Mouse (Mus musculus) large intestine, adult 2 months (tissue): ENCODE results near the gene Hltf. TPM values are rescaled to one million over a fixed set of nuclear protein-coding genes. Genes with fewer than 3 reads are reported as not detected.
"Not testable (repeated sequence)": the region's sequence is repeated elsewhere in the genome, so short reads cannot be mapped to it uniquely, and the experiment has no call there.

Source experiments
- DNase-seq: peaks from one replicate; pipeline ENCODE4 v3.0.0-alpha.2; 2012; ENCODE audit warnings: low read depth, low spot score
- WGBS: fragments of 180-500 bp; shearing (Covaris S2); methylation state at CpG from one replicate; pipeline ENCODE4 v1.1.7; 2018; 5-methylcytosine and 5-hydroxymethylcytosine counted together
- polyA plus RNA-seq: library from polyadenylated mRNA; depleted of rRNA; stranded (reverse); fragments of >200 nt; gene quantifications from 2 replicates; pipeline ENCODE4 v1.2.3, GENCODE M21; 2012

The Hltf gene
- polyA plus RNA-seq, 1 experiment, result 2.3 TPM

DNA sequence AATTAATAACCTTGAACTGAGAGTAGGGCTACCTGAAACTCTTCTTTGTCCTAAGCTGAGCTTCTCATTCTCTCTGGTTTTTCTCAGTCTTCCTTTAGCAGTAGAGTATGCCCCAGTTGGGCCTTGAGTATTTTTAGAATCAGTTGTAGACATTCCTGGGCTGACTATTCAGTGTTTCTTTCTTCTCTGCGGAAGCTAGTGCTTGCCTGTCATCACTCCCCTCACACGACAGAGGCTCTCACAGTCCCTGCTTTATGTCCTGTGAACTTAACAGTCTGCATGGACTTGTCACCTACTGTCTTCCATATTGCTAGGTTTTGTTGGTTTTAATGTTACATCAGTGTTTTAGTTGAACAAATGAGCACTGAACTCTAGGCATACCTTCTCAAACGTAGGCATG is 24.6 kb downstream of the Hltf start:
- DNase-seq, result no peak
- WGBS, result 69% methylated on average over 3 of the region's 3 CpGs

DNA sequence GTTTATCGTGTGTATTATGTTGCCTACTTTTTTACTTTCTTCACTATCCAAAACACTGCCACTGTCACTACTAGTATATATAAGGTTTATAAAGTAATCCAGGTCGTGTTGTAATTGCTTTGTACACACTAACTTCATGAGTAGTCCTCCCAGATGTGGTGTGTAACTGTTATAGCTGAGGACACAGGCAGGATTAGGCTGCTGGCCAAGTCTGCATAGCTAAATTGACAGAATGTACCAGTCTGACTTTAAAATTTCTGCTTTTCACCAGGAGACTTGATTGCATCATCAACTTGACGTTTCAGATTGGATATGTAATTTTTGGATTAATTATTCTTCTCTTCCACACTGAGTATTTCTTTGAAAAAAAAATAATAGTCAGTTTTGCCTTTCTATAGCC is 46.2 kb downstream of the Hltf start:
- 28% methylated on average over 3 of the region's 3 CpGs for WGBS

DNA sequence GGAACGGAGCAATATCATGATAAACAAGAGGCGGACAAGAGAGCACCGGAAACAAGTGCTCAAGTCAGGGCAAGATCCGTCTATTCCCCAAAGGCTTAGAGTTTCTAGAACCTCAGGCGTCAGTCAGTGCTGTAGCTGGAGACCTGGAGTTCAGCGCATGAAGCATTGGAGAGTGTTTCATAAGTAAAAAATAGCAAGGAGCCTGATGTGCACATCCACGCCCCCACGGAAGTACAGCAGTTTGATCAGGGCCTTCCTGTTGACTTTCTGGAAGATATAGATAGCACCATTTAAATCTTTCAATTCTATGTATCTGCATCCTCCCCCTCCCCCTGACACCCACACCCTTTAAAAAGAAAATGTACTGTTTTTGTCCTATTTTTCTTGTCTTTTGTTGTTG is 46.7 kb downstream of the Hltf start:
- DNase-seq, result no peak
- 84% methylated on average over 8 of the region's 8 CpGs for WGBS

More for the DNA sequence above, 46.2 kb downstream of the Hltf start:
- no peak for DNase-seq

DNA sequence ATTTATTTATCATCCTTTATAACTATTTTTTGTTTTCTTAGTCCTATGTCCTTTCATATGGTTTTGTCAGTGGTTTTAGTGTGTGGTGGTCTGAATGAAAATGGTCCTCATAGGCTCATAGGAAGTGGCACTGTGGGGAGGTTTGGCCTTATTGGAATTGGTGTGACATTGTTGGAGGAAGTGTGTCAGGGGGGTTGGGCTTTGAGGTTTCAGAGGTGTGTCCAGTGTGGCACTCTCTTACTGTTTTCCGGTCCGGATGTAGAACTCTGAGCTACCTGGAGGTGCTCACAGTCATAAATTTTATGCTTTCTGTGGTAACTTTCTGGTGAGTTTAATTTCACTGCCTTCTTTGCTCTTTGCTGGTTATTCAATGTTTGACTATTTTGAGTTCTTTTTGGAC is 47.2 kb downstream of the Hltf start:
- WGBS, result 65% methylated on average over 2 of the region's 2 CpGs
- no peak for DNase-seq

DNA sequence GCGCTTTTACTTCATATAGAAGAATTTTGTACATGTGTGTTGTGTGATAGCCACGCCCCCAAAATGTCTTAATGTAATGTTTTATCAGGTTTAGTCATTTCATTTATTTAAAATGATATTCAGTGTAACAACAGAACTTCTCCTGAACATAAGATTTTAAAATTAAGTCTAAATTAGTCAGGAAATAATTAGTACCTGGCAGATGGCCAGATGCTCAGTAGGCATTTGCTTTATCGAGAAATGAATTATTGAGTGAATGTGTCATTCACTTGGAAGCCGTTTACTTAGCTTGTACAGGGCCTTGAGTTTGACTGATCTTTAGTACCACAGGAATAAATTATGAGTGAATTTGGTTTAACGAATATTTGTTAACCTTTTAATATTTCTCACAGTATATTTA is 51.3 kb downstream of the Hltf start:
- DNase-seq, result no peak
- WGBS, result 91% methylated on average over 5 of the region's 5 CpGs

DNA sequence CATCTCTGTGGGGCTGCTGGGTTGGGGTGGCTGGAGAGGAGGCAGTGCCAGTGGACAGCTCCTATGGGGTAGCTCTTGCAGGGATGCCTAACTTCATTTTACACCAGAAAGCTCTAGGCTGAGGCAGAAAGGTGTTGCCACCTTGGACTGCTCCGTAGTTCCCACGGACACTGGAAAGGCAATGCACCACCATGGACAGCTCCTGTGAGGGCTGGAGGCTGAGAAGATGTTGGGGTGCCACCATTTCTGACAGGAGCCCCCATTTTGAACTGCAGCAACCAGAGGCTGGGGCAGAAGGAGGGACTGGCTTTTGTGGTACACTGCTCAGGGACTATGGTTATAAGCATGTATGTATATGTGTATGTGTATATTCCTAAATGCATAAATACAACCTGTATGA is 54.3 kb downstream of the Hltf start:
- DNase-seq, result no peak

DNA sequence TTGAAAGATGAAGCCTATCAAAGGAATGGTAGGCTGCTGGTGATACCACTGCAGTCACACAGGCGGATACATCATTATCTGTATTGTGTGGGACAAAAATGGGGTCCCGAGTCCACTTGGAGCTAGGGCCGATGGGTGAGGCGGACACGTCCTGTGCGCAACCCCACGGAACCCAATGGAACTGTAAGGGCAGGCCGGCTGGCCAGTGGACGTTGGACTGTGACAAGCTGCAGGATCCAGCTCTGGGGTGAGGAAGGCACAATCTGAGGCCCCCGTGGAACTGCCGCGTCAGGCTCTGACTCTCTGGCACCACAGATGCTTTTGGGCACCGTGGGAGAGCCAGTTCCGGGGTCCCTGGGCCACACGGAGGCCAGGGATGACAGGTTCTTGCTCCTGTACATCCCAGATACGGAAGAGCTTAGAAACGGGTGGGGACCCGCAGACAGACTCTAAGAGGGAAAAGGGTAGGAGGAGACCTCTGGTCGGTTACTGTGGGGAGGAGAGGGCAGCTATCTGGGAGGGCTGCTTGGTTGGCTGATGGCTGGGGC is 61.5 kb downstream of the Hltf start:
- 92% methylated on average over 19 of the region's 19 CpGs for WGBS
- no peak for DNase-seq

More for the DNA sequence above, 54.3 kb downstream of the Hltf start:
- WGBS, result 90% methylated on average over 2 of the region's 2 CpGs

DNA sequence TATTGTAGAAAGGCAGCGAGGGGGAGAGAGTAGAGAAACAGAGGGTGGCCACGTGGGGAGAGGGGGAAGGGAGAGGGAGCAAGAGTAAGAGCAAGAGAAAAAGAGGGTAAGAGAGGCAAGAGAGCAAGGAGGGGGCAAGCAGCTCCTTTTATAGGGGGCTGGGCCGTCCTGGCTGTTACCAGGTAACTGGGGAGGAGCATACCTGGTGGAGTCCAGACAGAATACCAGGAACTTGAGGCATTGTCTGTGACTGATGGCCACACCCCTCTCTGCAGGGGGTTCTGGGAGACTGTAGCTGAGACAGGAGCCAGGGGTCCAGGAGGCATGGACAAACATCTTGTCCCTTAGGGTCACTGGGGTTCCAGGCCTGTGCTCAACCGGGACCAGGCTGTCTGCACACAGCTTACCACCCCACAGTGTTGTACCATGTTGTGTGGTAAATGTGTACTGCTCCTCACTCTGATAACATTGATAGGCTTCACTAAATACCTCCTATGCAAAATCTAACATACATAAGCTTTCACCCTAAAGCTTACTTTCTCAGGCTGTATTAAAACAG is 62.2 kb downstream of the Hltf start:
- WGBS, result 78% methylated on average over 4 of the region's 4 CpGs
- DNase-seq, result no peak

DNA sequence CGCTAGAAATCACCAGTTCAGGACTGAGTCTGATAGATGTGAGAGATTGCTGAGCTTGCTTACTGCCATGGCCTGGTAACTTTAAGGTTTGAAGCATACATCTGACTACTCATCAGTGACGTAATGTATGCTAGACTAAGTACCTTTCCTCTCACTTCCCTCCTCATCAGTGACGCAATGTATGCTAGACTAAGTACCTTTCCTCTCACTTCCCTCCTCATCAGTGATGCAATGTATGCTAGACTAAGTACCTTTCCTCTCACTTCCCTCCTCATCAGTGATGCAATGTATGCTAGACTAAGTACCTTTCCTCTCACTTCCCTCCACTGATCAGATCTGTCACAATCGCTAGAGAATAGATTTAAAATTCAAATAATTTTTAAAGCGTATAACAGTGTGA is 64.0 kb downstream of the Hltf start:
- not testable (repeated sequence) for DNase-seq
- WGBS, result 90% methylated on average over 5 of the region's 5 CpGs

DNA sequence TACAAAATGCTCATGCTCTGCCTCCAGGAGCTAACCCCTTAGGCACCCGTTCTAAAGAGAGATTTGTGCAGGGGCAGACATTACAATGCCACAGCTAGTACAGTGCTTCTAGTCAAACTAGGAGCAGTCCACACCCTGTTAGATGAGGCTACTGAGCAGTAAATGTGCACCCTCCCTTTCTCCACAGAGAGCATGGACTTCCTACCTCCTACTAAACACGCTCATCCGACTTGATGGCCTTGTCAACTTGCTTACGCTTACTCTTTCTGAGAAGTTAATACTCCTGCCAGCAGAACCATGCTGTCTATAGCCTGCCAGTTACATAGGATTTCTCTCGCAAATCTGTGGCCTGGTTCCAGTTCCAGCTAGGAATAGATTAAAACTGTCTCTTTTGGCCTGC is 68.0 kb downstream of the Hltf start:
- no peak for DNase-seq
- 73% methylated on average over 5 of the region's 5 CpGs for WGBS

DNA sequence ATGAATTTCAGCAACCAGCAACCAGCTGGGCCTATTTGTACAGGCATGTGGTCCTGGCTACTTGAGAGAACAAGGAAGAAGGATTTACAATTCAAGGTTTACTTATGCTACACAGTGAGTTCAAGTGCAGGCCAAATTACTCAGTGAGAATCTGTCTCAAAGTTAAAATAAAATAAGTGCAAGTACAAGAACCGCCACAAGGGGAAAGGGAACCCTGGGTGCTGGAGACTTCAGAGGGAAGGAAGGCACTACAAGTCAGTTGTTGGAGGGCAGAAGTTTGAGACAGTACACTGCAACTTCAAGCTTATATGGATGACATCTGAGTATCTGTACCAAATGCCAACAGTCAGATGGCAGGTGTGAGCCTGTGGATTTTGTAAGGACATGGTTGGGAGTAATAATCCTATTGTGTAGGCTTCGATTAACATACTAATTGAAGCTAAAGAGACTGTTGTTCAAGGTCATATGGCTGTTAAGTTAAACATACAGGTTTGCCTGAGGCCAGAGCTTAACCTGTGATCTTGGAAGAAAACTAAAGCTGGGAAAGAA is 69.5 kb downstream of the Hltf start:
- no peak for DNase-seq
- 79% methylated on average over 2 of the region's 2 CpGs for WGBS

DNA sequence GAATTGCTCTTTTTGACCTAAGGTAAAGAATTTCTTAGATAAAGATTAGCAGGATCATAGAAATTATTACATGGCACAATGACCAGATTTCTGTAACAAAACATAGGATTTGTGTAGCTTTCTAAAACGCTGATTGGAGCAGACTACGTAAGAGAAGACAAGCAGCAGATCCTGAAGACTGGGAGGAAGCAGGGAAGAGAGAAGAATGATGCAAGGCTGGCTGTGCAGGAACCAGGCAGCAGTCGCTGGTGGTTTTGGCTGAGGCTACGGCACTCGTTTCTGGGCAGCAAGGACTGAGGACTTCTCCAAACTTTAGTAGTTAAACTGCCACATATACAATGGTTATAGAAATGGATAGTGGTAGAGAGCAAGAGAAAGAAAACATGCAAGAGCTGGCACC is 71.9 kb downstream of the Hltf start:
- no peak for DNase-seq
- WGBS, result 87% methylated on average over 5 of the region's 5 CpGs

DNA sequence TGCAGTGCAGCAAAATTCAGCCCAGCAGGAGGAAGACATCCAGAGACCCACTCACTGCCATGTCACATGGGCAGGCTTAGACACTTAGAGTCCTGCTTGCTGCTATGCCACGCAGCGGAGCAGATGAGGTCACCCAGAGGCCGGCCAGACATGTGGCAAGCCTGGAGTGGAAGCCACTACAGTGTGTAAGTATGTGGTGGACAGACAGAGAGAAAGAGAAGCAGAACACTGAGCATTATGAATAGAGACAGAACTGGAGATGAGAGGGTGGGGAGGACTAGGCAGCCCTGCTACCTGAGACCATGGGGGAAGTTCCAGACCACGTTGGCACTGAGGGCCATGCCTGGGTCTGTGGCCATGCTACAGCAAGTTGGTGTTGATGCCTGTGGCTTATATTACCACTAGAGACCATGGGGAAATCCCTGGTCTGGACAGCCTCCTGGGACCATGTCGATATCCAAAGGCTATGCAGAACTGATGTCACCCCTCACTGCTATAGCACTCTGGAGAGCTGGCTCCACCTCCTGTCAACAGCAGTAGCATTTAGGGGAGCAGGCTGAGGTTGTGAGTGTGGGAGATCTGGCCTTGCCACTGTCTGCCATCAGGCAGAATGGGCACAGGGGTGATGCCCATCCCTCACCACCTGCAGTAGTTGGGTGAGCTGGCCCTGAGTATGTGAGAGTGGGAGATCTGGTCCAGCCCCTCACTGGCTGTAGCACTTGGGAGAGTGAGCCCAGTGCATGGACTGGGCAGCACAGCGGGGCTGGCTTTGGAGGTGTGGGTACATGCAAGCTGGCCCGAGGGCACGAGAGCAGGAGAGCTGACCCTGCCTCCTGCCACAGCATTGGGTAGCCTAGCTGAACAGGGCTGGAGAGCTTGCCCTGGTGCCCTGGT is 73.1 kb downstream of the Hltf start:
- 87% methylated on average over 8 of the region's 8 CpGs for WGBS
- DNase-seq, result no peak

DNA sequence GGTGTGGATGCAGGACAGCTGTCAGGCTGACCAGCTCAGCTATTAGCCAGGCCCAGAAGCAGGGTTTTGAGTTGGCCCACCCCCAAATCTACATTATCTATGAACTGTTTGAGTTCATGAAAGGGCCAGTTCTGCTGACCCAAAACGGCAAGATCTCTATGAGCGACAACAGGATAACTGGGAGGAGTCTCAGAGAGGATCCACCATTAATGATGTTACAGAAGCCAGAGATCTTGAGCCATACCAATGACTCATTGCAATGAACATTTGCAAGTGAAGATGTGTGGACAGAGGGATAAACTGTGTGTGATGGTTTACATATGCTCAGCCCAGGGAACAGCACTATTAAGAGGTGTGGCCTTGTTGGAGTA is 73.7 kb downstream of the Hltf start:
- 69% methylated on average over 2 of the region's 2 CpGs for WGBS
- no peak for DNase-seq

DNA sequence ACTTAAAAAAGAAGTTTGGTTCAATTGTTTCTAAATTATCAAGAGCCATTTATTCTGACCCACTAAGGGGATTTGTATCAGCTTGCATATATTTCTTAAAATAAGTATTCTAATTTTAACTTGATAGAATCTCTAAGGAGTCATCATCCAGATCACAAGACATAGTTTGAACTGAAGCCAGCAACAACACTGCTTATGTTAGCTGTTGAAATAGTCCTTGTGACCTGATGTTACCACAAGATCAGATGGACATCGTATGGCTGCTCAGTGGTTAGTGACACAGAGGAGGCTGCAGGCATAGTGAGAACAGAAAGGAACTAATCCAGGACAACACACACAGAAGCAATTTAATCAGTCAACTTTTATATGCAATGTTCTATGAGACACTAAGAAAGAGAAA is 75.1 kb downstream of the Hltf start:
- DNase-seq, result no peak
- 67% methylated on average over 1 of the region's 1 CpGs for WGBS

DNA sequence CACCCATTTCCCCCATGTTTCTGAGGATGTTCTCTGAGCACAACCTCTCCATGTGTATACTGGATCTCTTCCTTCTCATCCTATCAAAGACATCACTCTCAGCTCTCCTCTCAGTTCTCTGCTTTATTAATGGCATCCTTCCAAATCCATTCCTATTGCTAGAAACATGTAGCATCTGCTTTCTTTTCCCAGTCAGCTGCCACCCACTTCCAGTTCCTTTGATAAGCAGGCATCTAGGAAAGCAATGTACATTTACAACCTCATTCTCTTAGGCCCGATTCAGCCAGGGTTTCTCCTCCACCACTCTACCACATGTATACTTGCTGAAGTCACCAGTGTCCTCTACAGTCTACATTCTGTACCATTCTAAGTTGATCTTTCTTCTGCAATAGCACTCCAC is 76.1 kb downstream of the Hltf start:
- WGBS, result 56% methylated on average over 1 of the region's 1 CpGs
- DNase-seq, result no peak

DNA sequence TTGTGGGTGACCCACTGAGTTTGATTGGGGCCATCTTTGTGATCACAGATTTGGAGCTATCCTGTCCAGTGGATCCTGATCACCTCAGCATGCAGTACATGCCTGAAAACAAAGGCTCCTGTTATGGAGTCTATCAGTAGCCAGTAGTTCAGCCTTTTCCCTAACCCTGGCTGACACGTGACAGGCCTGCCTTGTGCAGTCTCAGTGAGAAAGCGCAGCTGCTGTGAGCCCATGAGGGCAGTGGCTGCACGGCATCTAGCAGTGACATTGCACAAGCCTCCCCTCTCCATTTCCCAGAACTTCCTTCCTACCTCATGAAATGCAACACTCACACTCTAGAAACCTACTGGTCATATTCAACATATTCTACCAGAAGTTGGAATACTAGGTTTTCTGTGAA is 76.9 kb downstream of the Hltf start:
- WGBS, result 82% methylated on average over 3 of the region's 3 CpGs
- no peak for DNase-seq

DNA sequence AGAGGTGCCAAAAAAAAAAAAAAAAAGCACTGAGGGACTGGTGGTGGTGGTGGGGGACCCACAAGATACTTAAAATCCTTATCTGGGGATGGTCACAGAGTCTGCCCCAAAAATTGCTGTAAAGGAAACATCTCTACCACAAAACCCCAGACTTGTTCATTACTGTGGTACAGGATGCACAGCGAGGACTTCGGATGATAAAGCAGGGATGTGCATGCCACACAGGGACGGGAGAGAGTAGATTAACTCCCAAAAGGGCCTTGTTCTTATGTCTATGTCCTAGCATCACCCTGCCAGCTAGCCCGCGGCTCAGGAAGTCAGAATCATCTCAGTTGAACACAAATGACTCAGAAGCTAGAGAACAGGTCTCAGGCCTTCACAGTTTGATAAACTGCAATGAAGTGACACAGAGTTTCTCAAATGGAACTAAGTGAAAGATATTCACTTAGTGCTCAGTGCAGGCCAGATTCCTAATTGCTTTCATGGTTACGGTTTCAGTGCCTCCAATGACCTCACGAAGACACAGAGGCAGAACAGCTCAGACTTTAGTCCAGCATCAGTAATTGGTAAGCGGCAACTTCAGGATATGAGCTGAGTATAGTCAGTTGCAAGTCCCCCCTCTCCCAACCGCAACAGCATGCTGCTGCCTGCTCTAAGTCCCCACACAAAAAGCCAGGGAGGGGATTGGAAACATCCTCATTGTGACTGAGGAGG is 79.4 kb downstream of the Hltf start:
- WGBS, result 90% methylated on average over 9 of the region's 9 CpGs

DNA sequence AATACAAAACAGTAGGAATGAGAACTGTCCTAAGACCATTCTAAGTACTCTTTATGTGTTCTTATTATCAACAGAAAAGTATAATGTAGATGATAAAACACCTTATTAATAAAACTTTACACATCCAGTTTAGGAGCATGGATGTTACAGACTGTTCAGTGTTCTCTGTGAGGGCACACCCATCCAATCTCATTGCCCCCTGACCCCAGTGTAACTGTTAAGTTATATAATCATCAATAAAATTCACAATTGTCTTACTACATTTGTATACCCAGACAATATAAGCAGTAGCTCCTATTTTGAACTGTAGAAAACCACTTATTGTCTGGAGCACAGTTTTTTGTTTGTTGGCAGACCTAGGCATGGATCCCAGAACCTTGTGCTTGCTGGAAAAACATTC is 83.6 kb downstream of the Hltf start:
- DNase-seq, result peak; percentile 8

More for the DNA sequence above, 79.4 kb downstream of the Hltf start:
- DNase-seq, result no peak

DNA sequence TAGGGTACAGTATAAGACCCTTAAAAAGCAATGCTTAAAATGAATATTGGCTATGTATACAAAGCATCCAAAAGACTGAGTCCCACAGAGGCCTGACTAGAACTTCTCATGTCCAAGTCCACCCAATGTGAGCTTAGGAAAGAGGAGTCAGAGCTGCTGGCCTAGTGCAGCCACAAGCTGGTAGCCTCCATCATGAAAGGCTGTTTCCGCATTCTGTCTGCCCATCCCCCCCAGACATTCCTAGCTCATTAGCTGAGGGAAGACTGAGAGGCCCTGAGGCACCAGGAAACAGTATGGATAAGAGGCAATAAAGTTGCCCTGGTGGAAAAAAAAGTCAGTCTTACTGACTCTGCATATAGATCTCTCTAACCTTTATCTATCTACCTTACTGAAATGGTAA is 84.1 kb downstream of the Hltf start:
- WGBS, result 47% methylated on average over 1 of the region's 1 CpGs
- peak; percentile 44 for DNase-seq
